In the genomic region with DNA sequence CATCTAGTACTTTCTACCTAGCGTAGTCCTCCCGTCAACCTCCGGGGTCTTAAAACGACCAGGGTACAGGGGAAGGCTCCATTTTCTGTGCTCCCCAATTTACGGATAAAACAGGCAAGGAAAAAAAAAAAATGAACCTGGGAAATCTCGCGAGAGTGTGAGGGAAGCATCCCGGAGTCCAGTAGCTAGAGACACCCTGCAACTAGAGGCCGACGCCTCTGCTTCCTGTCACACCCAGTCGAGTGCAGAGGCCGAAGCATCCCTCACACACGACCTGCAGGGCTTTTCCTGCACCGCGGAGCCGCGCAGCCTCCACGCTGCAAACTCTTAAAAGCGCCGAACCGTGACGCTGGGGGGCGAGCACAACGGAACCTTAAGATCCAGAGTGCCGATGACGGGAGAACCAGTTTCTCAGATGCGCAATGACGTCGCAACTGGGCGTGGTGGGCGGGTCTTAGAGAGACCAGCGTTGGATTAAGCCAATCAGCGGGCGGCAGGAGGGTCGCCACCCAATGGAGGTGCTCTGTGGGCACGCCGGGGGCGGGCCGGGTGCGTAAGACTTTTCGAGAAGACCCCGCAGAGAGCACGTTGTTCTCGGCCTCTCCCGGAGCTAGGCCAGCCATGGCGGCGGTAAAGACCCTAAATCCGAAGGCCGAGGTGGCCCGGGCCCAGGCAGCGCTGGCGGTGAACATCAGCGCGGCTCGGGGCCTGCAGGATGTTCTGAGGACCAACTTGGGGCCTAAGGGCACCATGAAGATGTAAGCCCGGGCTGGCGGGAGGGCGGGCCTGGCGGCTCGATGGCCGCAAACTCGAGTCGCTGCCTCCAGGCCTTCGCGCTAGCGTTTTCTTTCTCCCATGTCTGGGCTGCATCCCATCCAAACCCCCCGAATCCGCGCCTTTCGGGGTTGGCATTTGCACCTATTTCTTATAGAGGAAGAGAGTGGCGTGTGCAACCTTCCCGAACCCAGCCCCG, we compare ENCODE assay signal across 7 mouse cellular contexts. TPM values are rescaled to one million over a fixed set of nuclear protein-coding genes. Genes with fewer than 3 reads are reported as not detected.
DNase-seq lines count a peak whose midpoint lies in the region; ATAC-seq lines count a peak whose summit lies in the region.

A gene (minus strand): TSS at position 632 of the 973 bp plus-strand sequence.

- peak; percentile 95 for DNase-seq in adrenal gland, adult 8-10 months
- peak; percentile 99 for DNase-seq in embryo, embryonic 9.5 days (ENCODE audit: extremely low spot score)
- DNase-seq in gastrocnemius, postnatal 4 days (ENCODE audit: low spot score in 2 of 2) = peak; percentile 93 to 97
- DNase-seq in left cerebral cortex, postnatal 36 days (ENCODE audit: low spot score in 2 of 2) = peak; percentile 96 to 97
- peak; percentile 100 for DNase-seq in midbrain, embryonic 11.5 days (ENCODE audit: low spot score, missing footprints)
- DNase-seq in skeletal muscle tissue, adult 2 months (ENCODE audit: low read depth, low spot score) = peak; percentile 99

- intact Hi-C loops in left cerebral cortex, postnatal 36 days (cut with DNase I) = no loop called here

- H3K9me3 ChIP-seq in intestine, embryonic 16.5 days (ENCODE audit: control insufficient read depth, low read length) = no peaks in the 10 kb centered on the region
- H3K9me3 ChIP-seq in midbrain, embryonic 11.5 days (ENCODE audit: control insufficient read depth, low read length) = no peaks in the 10 kb centered on the region

- peak; percentile 99 for ATAC-seq in intestine, embryonic 16.5 days
- peak; percentile 100 for ATAC-seq in midbrain, embryonic 11.5 days (ENCODE audit: low FRiP score)

- peak within 1 kb of the TSS; percentile 75 for H3K4me2 ChIP-seq in intestine, embryonic 16.5 days (ENCODE audit: low read depth, low read length)
- peak within 1 kb of the TSS; percentile 55 for H3K4me2 ChIP-seq in midbrain, embryonic 11.5 days

- peaks cover 12% of the 10 kb centered on the region; the same call in 1 of the 2 replicates for H3K36me3 ChIP-seq in intestine, embryonic 16.5 days (ENCODE audit: control insufficient read depth, insufficient read depth, low read length)
- H3K36me3 ChIP-seq in midbrain, embryonic 11.5 days (ENCODE audit: control insufficient read depth, insufficient read depth, low read length) = peaks cover 15% of the 10 kb centered on the region

- peak within 1 kb of the TSS; percentile 100 for H3K27ac ChIP-seq in intestine, embryonic 16.5 days (ENCODE audit: low read length)
- peak within 1 kb of the TSS; percentile 97 for H3K27ac ChIP-seq in midbrain, embryonic 11.5 days (ENCODE audit: low read depth, low read length)

- under 1% methylated on average over 73 of the region's 73 CpGs for WGBS in intestine, embryonic 16.5 days
- under 1% methylated on average over 73 of the region's 73 CpGs for WGBS in midbrain, embryonic 11.5 days

- peak within 1 kb of the TSS; percentile 98 for H3K9ac ChIP-seq in intestine, embryonic 16.5 days (ENCODE audit: low read depth, low read length)
- peak within 1 kb of the TSS; percentile 89 for H3K9ac ChIP-seq in midbrain, embryonic 11.5 days (ENCODE audit: low read length)

- no peaks in the 10 kb centered on the region for H3K27me3 ChIP-seq in intestine, embryonic 16.5 days (replicated peaks; ENCODE audit: control insufficient read depth, insufficient read depth, low read length)
- no peaks in the 10 kb centered on the region for H3K27me3 ChIP-seq in midbrain, embryonic 11.5 days (ENCODE audit: control insufficient read depth, insufficient read depth, low read length)

- H3K4me1 ChIP-seq in intestine, embryonic 16.5 days (ENCODE audit: control insufficient read depth, insufficient read depth, low read length) = peaks cover 19% of the 10 kb centered on the region
- peaks cover 7% of the 10 kb centered on the region; the same call in 1 of the 2 replicates for H3K4me1 ChIP-seq in midbrain, embryonic 11.5 days (ENCODE audit: control insufficient read depth, insufficient read depth, low read length)

- peak within 1 kb of the TSS; percentile 99 for H3K4me3 ChIP-seq in intestine, embryonic 16.5 days (ENCODE audit: low read length)
- peak within 1 kb of the TSS; percentile 74 for H3K4me3 ChIP-seq in midbrain, embryonic 11.5 days (ENCODE audit: low read depth, low read length)

RNA-seq across cellular contexts. Expression of the gene that starts here (rescaled TPM):
- total RNA-seq in adrenal gland, adult 8-10 months (2022) = 10 to 100 TPM; 19.7 to 25.4 (median 22.5) TPM
- total RNA-seq in gastrocnemius, postnatal 4 days (2021) = 10 to 100 TPM; 15.5 to 20.0 TPM
- polyA plus RNA-seq in intestine, embryonic 16.5 days (2015; fragmentation: Nextera tagmentation; extraction: Ambion mirVana) = 48.0 and 57.1 TPM in 2 replicates
- 10 to 100 TPM; 21.6 to 23.2 TPM for total RNA-seq in left cerebral cortex, postnatal 36 days (2021)
- 42.2 and 42.3 TPM in 2 replicates for polyA plus RNA-seq in midbrain, embryonic 11.5 days (2014; fragmentation: Nextera tagmentation; extraction: Ambion mirVana)

Comparison
In these comparisons a context has a peak if more than half of its experiments do, and no peak if none do; other contexts are left out.
1. Peak in every context shown above with its lines: DNase-seq, ATAC-seq, H3K4me3 ChIP-seq and H3K27ac ChIP-seq.